Mouse (Mus musculus) spleen, adult 2 months (tissue): ENCODE measurements around the gene Cdca5. TPM values are rescaled to one million over a fixed set of nuclear protein-coding genes. Genes with fewer than 3 reads are reported as not detected.
A peak's percentile ranks its signal among the peaks of the same experiment; 100 is the strongest.

Experiments used
- DNase-seq, 2 experiments: peaks; one replicate each; pipeline versions ENCODE4 v3.0.0 to v3.0.0-alpha.2; 2012 to 2021; ENCODE audit warnings: low spot score in 2 of 2, low read depth in 1 of 2
- H3K27ac ChIP-seq: fragments of 200-500 bp; 2 replicates; pipeline ENCODE4 v1.5.1; 2012; ENCODE audit warnings: low read length, inconsistent platforms; ENCODE audit not compliant: insufficient read depth
- H3K27me3 ChIP-seq: fragments of 200-500 bp; 2 replicates; pipeline ENCODE4 v1.6.1; 2012; ENCODE audit warnings: mild to moderate bottlenecking, moderate library complexity, low read length, inconsistent platforms; ENCODE audit not compliant: control insufficient read depth, insufficient read depth
- H3K36me3 ChIP-seq: fragments of 200-500 bp; 2 replicates; pipeline ENCODE4 v1.6.1; 2012; ENCODE audit warnings: mild to moderate bottlenecking, low read length, inconsistent platforms; ENCODE audit not compliant: control insufficient read depth, insufficient read depth
- H3K4me1 ChIP-seq: fragments of 200-500 bp; 2 replicates; pipeline ENCODE4 v1.6.1; 2011; ENCODE audit warnings: inconsistent platforms; ENCODE audit not compliant: control insufficient read depth, insufficient read depth, insufficient read length
- H3K4me3 ChIP-seq: fragments of 200-500 bp; 2 replicates; pipeline ENCODE4 v1.5.1; 2011; ENCODE audit warnings: mild to moderate bottlenecking, inconsistent platforms; ENCODE audit not compliant: insufficient read depth, insufficient read length; ENCODE audit errors: extremely low read depth
- CTCF ChIP-seq: fragments of 200-500 bp; IDR thresholded peaks from 2 replicates; pipeline ENCODE4 v1.5.1; 2011; ENCODE audit warnings: mild to moderate bottlenecking, inconsistent platforms; ENCODE audit not compliant: insufficient read depth, insufficient read length, insufficient replicate concordance; ENCODE audit errors: extremely low read depth
- POLR2A ChIP-seq: fragments of 200-500 bp; IDR thresholded peaks from 2 replicates; pipeline ENCODE4 v1.6.1; 2011; ENCODE audit warnings: low read depth, low read length, inconsistent platforms
- WGBS: fragments of 180-500 bp; shearing (Covaris S2); methylation state at CpG from one replicate; pipeline ENCODE4 v1.1.7; 2018; 5-methylcytosine and 5-hydroxymethylcytosine counted together
- polyA plus RNA-seq: library from polyadenylated mRNA; depleted of rRNA; stranded (reverse); fragments of >200 nt; gene quantifications from 2 replicates; pipeline ENCODE4 v1.2.3, GENCODE M21; 2012

The Cdca5 gene
- polyA plus RNA-seq, 1 experiment: 4.4 TPM

DNA sequence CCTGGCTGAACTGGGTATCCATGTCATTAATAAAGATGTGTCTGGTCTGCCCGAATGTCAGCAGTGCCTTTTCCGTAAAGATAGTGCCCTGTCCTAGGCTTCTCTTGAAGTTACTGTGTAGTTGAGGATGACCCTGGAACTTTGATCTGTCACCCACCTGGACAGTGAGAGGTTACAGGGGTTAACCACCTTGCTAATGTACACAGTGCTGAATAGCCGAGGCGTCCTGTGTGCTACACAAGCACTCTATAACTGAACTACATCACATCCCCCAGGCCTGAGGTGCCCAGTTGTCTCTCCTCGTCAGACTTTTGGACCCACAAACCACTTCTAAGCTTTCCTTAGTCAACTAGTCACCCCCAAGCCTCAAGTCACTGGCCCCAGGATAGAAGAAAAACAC lies 22.4 kb upstream of the Cdca5 start:
- 45% methylated on average over 5 of the region's 5 CpGs for WGBS
- Histone ChIP-seq H3K4me3 (peak overlapping the region; percentile 96), H3K27me3 (no peaks in the 10 kb centered on the region), H3K36me3 (peaks cover 4% of the 10 kb centered on the region), H3K27ac (peak overlapping the region; percentile 89), H3K4me1 (peaks cover 9% of the 10 kb centered on the region; the same call in 1 of the 2 replicates)
- TF ChIP-seq POLR2A (no peak), CTCF (no peak)
- no peak for DNase-seq

- Histone ChIP-seq H3K27ac (no peak overlapping the region), H3K4me3 (no peak overlapping the region), H3K36me3 (peaks cover 4% of the 10 kb centered on the region), H3K27me3 (no peaks in the 10 kb centered on the region), H3K4me1 (peaks cover 11% of the 10 kb centered on the region; the same call in 1 of the 2 replicates)
- DNase-seq: no peak
- WGBS: 91% methylated on average over 6 of the region's 6 CpGs
- no peak for TF ChIP-seq CTCF
- no peak for TF ChIP-seq POLR2A
Observed at GRCm38 (mm10) chr19:6063081-6063480, 21.7 kb upstream of the Cdca5 start.

DNA sequence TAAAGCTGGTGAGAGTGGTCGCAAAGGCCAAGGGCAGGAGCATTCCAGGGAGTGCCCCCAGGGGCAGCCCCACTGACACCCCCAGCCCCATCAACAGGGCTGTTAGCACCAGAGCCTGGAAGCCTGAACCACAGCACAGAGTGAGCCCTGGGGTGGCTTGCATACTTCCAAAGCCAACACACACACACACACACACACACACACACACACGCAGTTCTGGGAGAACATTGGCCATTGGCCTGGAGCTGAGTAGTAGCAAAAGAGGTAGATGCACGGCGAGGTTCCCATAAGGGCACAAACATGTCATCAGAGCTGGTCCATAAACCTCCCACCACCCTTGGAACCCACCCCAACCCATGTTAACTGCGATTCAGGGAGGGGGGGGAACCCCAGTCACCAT lies 18.2 kb upstream of the Cdca5 start:
- no peaks in the 10 kb centered on the region for H3K27me3 ChIP-seq
- peaks cover 11% of the 10 kb centered on the region for H3K36me3 ChIP-seq
- peaks cover 13% of the 10 kb centered on the region for H3K4me1 ChIP-seq
- TF ChIP-seq POLR2A: no peak
- TF ChIP-seq CTCF: no peak
- no peak overlapping the region for H3K27ac ChIP-seq
- WGBS: 50% methylated on average over 5 of the region's 5 CpGs
- H3K4me3 ChIP-seq: no peak overlapping the region
- no peak for DNase-seq

- peaks cover 12% of the 10 kb centered on the region for H3K4me1 ChIP-seq
- H3K27me3 ChIP-seq: no peaks in the 10 kb centered on the region
- peak; percentile 82; the same call in 1 of the 2 replicates for TF ChIP-seq CTCF
- no peak for TF ChIP-seq POLR2A
- H3K4me3 ChIP-seq: peak overlapping the region; percentile 54
- DNase-seq: peak; percentile 66 to 83
- H3K27ac ChIP-seq: peak overlapping the region; percentile 30; the same call in 1 of the 2 replicates
- peaks cover 11% of the 10 kb centered on the region for H3K36me3 ChIP-seq
- 1% methylated on average over 30 of the region's 30 CpGs for WGBS
Observed at GRCm38 (mm10) chr19:6067011-6067723, 17.6 kb upstream of the Cdca5 start.

GRCm38 (mm10) chr19:6067724-6068415 lies 16.9 kb upstream of the Cdca5 start, which contains the start of gene Tm7sf2:
Tm7sf2 (minus strand) TSS chr19:6068373.
- no peaks in the 10 kb centered on the region for H3K27me3 ChIP-seq
- H3K4me3 ChIP-seq: peak within 1 kb of the TSS; percentile 54
- H3K27ac ChIP-seq: peak within 1 kb of the TSS; percentile 52
- peak; percentile 66 to 88 for DNase-seq
- peaks cover 11% of the 10 kb centered on the region for H3K36me3 ChIP-seq
- TF ChIP-seq CTCF (no peak), POLR2A (no peak)
- H3K4me1 ChIP-seq: peaks cover 7% of the 10 kb centered on the region
- 15% methylated on average over 33 of the region's 33 CpGs for WGBS

DNA sequence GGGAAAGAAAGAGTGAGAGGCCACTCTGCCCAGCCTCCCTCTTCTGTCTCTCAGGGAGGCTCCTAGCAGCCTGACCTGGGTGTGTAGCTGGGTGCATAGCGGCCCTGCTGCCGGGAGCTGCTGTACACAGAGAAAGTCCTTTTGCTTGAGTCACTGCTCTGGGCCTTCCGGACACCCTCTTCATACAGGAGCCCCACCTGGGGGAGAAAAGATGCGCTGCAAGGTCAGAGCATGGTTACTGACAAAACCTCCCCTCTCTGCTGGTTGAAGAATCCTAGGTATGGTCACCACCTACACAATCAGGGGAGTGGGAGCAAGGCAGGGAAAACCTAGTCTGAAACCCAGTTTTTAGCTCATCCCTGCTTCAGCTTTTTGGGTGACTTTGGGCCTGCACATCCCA lies 15.8 kb upstream of the Cdca5 start:
- Histone ChIP-seq H3K4me1 (peaks cover 7% of the 10 kb centered on the region), H3K27me3 (no peaks in the 10 kb centered on the region), H3K27ac (no peak overlapping the region), H3K36me3 (peaks cover 11% of the 10 kb centered on the region), H3K4me3 (no peak overlapping the region)
- WGBS: 89% methylated on average over 4 of the region's 4 CpGs
- no peak for TF ChIP-seq CTCF
- TF ChIP-seq POLR2A: no peak
- DNase-seq: no peak

DNA sequence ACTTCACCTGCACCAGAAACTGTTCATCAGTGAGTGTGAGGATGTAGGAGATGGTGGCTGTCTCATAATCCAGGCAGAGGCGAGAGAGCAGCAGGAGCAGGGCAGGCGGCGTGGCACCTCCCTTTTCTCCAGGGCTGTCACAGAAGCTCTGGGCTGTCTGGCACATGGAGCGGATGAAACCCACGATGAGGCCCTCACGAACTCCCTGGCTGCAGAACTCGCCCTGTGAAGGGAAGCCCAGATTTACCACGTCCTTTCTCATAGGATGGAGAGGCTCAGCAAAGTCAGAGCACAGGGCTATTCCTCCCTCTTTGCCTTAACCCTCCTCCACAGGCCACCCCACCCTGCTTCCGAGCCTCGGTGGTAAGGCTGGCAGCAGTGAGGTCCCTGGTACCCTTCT lies 14.9 kb upstream of the Cdca5 start:
- Histone ChIP-seq H3K36me3 (peaks cover 11% of the 10 kb centered on the region), H3K27me3 (no peaks in the 10 kb centered on the region), H3K27ac (no peak overlapping the region), H3K4me3 (no peak overlapping the region), H3K4me1 (peaks cover 7% of the 10 kb centered on the region)
- WGBS: 86% methylated on average over 10 of the region's 10 CpGs
- TF ChIP-seq POLR2A: no peak
- TF ChIP-seq CTCF: no peak
- no peak for DNase-seq
